Mouse (Mus musculus) liver, postnatal 0 days (tissue): ENCODE measurements around the gene Cdc42bpa. TPM values are rescaled to one million over a fixed set of nuclear protein-coding genes. Genes with fewer than 3 reads are reported as not detected.

ENCODE experiments used
- ATAC-seq: fragments of 200-750 bp; cut with Nextera tagmentation; 2 replicates; pipeline ENCODE4 v1.8.0; 2017; ENCODE audit warnings: mild to moderate bottlenecking, moderate library complexity
- DNase-seq: peaks from one replicate; pipeline ENCODE4 v3.0.0-alpha.2; 2016
- H3K27ac ChIP-seq: fragments of 300-500 bp; sonication (generic); 2 replicates; pipeline ENCODE4 v1.5.1; 2014; ENCODE audit warnings: antibody characterized with exemption, moderate library complexity, mild to moderate bottlenecking, low read depth
- H3K27me3 ChIP-seq: fragments of 300-500 bp; sonication (generic); 2 replicates; pipeline ENCODE4 v1.6.1; 2014; ENCODE audit warnings: low read length, control low read depth, mixed read lengths; ENCODE audit not compliant: insufficient read depth
- H3K36me3 ChIP-seq: fragments of 300-500 bp; sonication (generic); replicated peaks from 2 replicates; pipeline ENCODE4 v1.6.1; 2014; ENCODE audit warnings: mild to moderate bottlenecking, control low read depth, low read length, moderate library complexity, mixed read lengths; ENCODE audit not compliant: insufficient read depth
- H3K4me1 ChIP-seq: fragments of 300-500 bp; sonication (generic); 2 replicates; pipeline ENCODE4 v1.6.1; 2014; ENCODE audit warnings: antibody characterized with exemption, mild to moderate bottlenecking, control low read depth; ENCODE audit not compliant: insufficient read depth
- H3K4me2 ChIP-seq: fragments of 300-500 bp; sonication (generic); 2 replicates; pipeline ENCODE4 v1.6.1; 2014; ENCODE audit warnings: low read depth, mild to moderate bottlenecking, low read length, moderate library complexity, mixed read lengths
- H3K4me3 ChIP-seq: fragments of 300-500 bp; sonication (generic); 2 replicates; pipeline ENCODE4 v1.5.1; 2014; ENCODE audit warnings: low read depth, low read length
- H3K9ac ChIP-seq: fragments of 300-500 bp; sonication (generic); replicated peaks from 2 replicates; pipeline ENCODE4 v1.6.1; 2014; ENCODE audit warnings: mild to moderate bottlenecking, moderate library complexity
- H3K9me3 ChIP-seq: fragments of 300-500 bp; sonication (generic); 2 replicates; pipeline ENCODE4 v1.6.1; 2016; ENCODE audit warnings: mild to moderate bottlenecking, control low read depth, low read length, mixed read lengths
- CTCF ChIP-seq: sonication (generic); IDR thresholded peaks from 2 replicates; pipeline ENCODE4 v1.5.1; 2016; ENCODE audit warnings: antibody characterized with exemption, low read depth
- EP300 ChIP-seq: IDR thresholded peaks from 2 replicates; pipeline ENCODE4 v1.6.1; 2016; ENCODE audit warnings: antibody characterized with exemption, low read depth, mild to moderate bottlenecking
- WGBS: fragments of 180-500 bp; shearing (Covaris S2); extraction: QIAGEN DNeasy Blood & Tissue Kit; methylation state at CpG from one replicate; pipeline ENCODE4 v1.1.7; 2014; ENCODE audit not compliant: insufficient replicate concordance; 5-methylcytosine and 5-hydroxymethylcytosine counted together
- polyA plus RNA-seq: library from polyadenylated mRNA; unstranded; fragments of >200 nt; fragmentation: Nextera tagmentation; extraction: Ambion mirVana; gene quantifications from 2 replicates; pipeline ENCODE4 v1.2.1, GENCODE M21; 2015

Cdc42bpa gene
- polyA plus RNA-seq, 1 experiment from 2014 or later: 3.5 TPM

- DNase-seq (no peak), ATAC-seq (no peak)
- 79% methylated on average over 23 of the region's 23 CpGs for WGBS
- no peaks in the 10 kb centered on the region for H3K9me3 ChIP-seq
- H3K27me3 ChIP-seq: no peaks in the 10 kb centered on the region
- H3K9ac ChIP-seq: no peak overlapping the region
- H3K36me3 ChIP-seq: no peaks in the 10 kb centered on the region
- TF ChIP-seq CTCF: no peak
- no peak for TF ChIP-seq EP300
- no peak overlapping the region for H3K27ac ChIP-seq
- no peak overlapping the region for H3K4me2 ChIP-seq
- no peak overlapping the region for H3K4me3 ChIP-seq
- H3K4me1 ChIP-seq: no peaks in the 10 kb centered on the region
Observed at GRCm38 (mm10) chr1:179940071-179940786, 20.0 kb upstream of the Cdc42bpa start.

GRCm38 (mm10) chr1:179940787-179941352, 19.4 kb upstream of the Cdc42bpa start:
- 79% methylated on average over 14 of the region's 14 CpGs for WGBS

GRCm38 (mm10) chr1:179945017-179945416, 15.3 kb upstream of the Cdc42bpa start:
- TF ChIP-seq EP300 (no peak), CTCF (no peak)
- DNase-seq: no peak
- H3K27ac ChIP-seq: no peak overlapping the region
- no peak overlapping the region for H3K9ac ChIP-seq
- no peak overlapping the region for H3K4me3 ChIP-seq
- no peaks in the 10 kb centered on the region for H3K9me3 ChIP-seq
- no peak overlapping the region for H3K4me2 ChIP-seq
- H3K36me3 ChIP-seq: no peaks in the 10 kb centered on the region
- no peaks in the 10 kb centered on the region for H3K27me3 ChIP-seq
- no peaks in the 10 kb centered on the region for H3K4me1 ChIP-seq
- 81% methylated on average over 10 of the region's 10 CpGs for WGBS
- no peak for ATAC-seq

More at GRCm38 (mm10) chr1:179940787-179941352, 19.4 kb upstream of the Cdc42bpa start:
- Histone ChIP-seq H3K9me3 (no peaks in the 10 kb centered on the region), H3K36me3 (no peaks in the 10 kb centered on the region), H3K27ac (no peak overlapping the region), H3K4me3 (no peak overlapping the region), H3K4me1 (no peaks in the 10 kb centered on the region), H3K4me2 (no peak overlapping the region), H3K9ac (no peak overlapping the region), H3K27me3 (no peaks in the 10 kb centered on the region)
- no peak for TF ChIP-seq EP300
- no peak for TF ChIP-seq CTCF
- ATAC-seq (no peak), DNase-seq (no peak)

- Histone ChIP-seq H3K4me1 (no peaks in the 10 kb centered on the region), H3K9me3 (no peaks in the 10 kb centered on the region), H3K4me2 (no peak overlapping the region), H3K4me3 (no peak overlapping the region), H3K27me3 (no peaks in the 10 kb centered on the region), H3K27ac (no peak overlapping the region), H3K36me3 (no peaks in the 10 kb centered on the region), H3K9ac (no peak overlapping the region)
- WGBS: 70% methylated on average over 2 of the region's 2 CpGs
- TF ChIP-seq EP300 (no peak), CTCF (no peak)
- ATAC-seq: no peak
- DNase-seq: no peak
Observed at GRCm38 (mm10) chr1:179946616-179947015, 13.7 kb upstream of the Cdc42bpa start.

- TF ChIP-seq EP300: no peak
- TF ChIP-seq CTCF: no peak
- Histone ChIP-seq H3K27me3 (no peaks in the 10 kb centered on the region), H3K27ac (no peak overlapping the region), H3K4me3 (no peak overlapping the region), H3K9me3 (no peaks in the 10 kb centered on the region), H3K4me1 (no peaks in the 10 kb centered on the region), H3K4me2 (no peak overlapping the region), H3K9ac (no peak overlapping the region), H3K36me3 (no peaks in the 10 kb centered on the region)
- DNase-seq: no peak
- no peak for ATAC-seq
- WGBS: 72% methylated on average over 2 of the region's 2 CpGs
Observed at GRCm38 (mm10) chr1:179947653-179948052, 12.6 kb upstream of the Cdc42bpa start.

- ATAC-seq (no peak), DNase-seq (no peak)
- no peaks in the 10 kb centered on the region for H3K27me3 ChIP-seq
- no peaks in the 10 kb centered on the region for H3K9me3 ChIP-seq
- H3K4me3 ChIP-seq: no peak overlapping the region
- no peak overlapping the region for H3K4me2 ChIP-seq
- no peaks in the 10 kb centered on the region for H3K36me3 ChIP-seq
- TF ChIP-seq CTCF (no peak), EP300 (no peak)
- H3K4me1 ChIP-seq: no peaks in the 10 kb centered on the region
- H3K9ac ChIP-seq: no peak overlapping the region
- 75% methylated on average over 7 of the region's 7 CpGs for WGBS
- no peak overlapping the region for H3K27ac ChIP-seq
Observed at GRCm38 (mm10) chr1:179951597-179951996, 8.7 kb upstream of the Cdc42bpa start.
